Comparison of ENCODE assay signal across 8 mouse cellular contexts in genomic region chr1:126929666-126930065, GRCm38 (mm10).
DNase-seq lines count a peak whose midpoint lies in the region; ATAC-seq and TF ChIP-seq lines count a peak whose summit lies in the region.

No protein-coding gene starts in this region.

- H3K4me3 ChIP-seq in midbrain, embryonic 10.5 days = no peak overlapping the region
- no peak overlapping the region for H3K4me3 ChIP-seq in midbrain, embryonic 16.5 days (ENCODE audit: low read depth, low read length)
- no peak overlapping the region for H3K4me3 ChIP-seq in lung, embryonic 14.5 days (ENCODE audit: low read depth, low read length)
- H3K4me3 ChIP-seq in intestine, embryonic 15.5 days (replicated peaks) = no peak overlapping the region

- H3K27me3 ChIP-seq in midbrain, embryonic 10.5 days (ENCODE audit: low read depth, poor library complexity, severe bottlenecking) = peaks cover 6% of the 10 kb centered on the region
- H3K27me3 ChIP-seq in midbrain, embryonic 16.5 days (ENCODE audit: control insufficient read depth, insufficient read depth, low read depth, low read length) = no peaks in the 10 kb centered on the region; the same call in 1 of the 2 replicates
- H3K27me3 ChIP-seq in lung, embryonic 14.5 days (ENCODE audit: insufficient read depth, low read length) = no peaks in the 10 kb centered on the region
- H3K27me3 ChIP-seq in intestine, embryonic 15.5 days (replicated peaks) = no peaks in the 10 kb centered on the region

- WGBS in midbrain, embryonic 10.5 days = 68% methylated on average over 4 of the region's 4 CpGs
- 59% methylated on average over 4 of the region's 4 CpGs for WGBS in midbrain, embryonic 16.5 days
- WGBS in lung, embryonic 14.5 days = 70% methylated on average over 4 of the region's 4 CpGs
- 75% methylated on average over 4 of the region's 4 CpGs for WGBS in intestine, embryonic 15.5 days

- TF ChIP-seq CTCF in lung, embryonic 14.5 days (IDR thresholded peaks at IDR 0.05; ENCODE audit: low read depth) = peak; percentile 67

- no peak for ATAC-seq in midbrain, embryonic 16.5 days
- ATAC-seq in lung, embryonic 14.5 days (ENCODE audit: insufficient read depth) = no peak
- no peak for ATAC-seq in intestine, embryonic 15.5 days
- no peak for ATAC-seq in granulocyte monocyte progenitor cell, adult 5-6 weeks (replicated peaks; ENCODE audit: poor library complexity, severe bottlenecking)

- H3K9me3 ChIP-seq in midbrain, embryonic 10.5 days (replicated peaks) = no peaks in the 10 kb centered on the region
- H3K9me3 ChIP-seq in midbrain, embryonic 16.5 days (replicated peaks; ENCODE audit: control insufficient read depth, low read length, poor library complexity, severe bottlenecking) = no peaks in the 10 kb centered on the region
- no peaks in the 10 kb centered on the region for H3K9me3 ChIP-seq in lung, embryonic 14.5 days (ENCODE audit: low read depth, low read length)
- H3K9me3 ChIP-seq in intestine, embryonic 15.5 days = no peaks in the 10 kb centered on the region

- no peak overlapping the region for H3K9ac ChIP-seq in midbrain, embryonic 16.5 days (ENCODE audit: low read depth, low read length)
- no peak overlapping the region for H3K9ac ChIP-seq in lung, embryonic 14.5 days
- no peak overlapping the region for H3K9ac ChIP-seq in intestine, embryonic 15.5 days

- 0 out of 2 replicates have a peak overlapping the region, but pooled peaks have one; percentile 5 for H3K27ac ChIP-seq in midbrain, embryonic 10.5 days (replicated peaks)
- H3K27ac ChIP-seq in midbrain, embryonic 16.5 days (ENCODE audit: low read length) = no peak overlapping the region
- H3K27ac ChIP-seq in lung, embryonic 14.5 days (ENCODE audit: low read depth) = no peak overlapping the region
- H3K27ac ChIP-seq in intestine, embryonic 15.5 days = no peak overlapping the region

- H3K4me2 ChIP-seq in midbrain, embryonic 16.5 days (ENCODE audit: low read length) = no peak overlapping the region
- no peak overlapping the region for H3K4me2 ChIP-seq in lung, embryonic 14.5 days
- H3K4me2 ChIP-seq in intestine, embryonic 15.5 days (replicated peaks) = no peak overlapping the region

- H3K36me3 ChIP-seq in midbrain, embryonic 10.5 days = no peaks in the 10 kb centered on the region
- no peaks in the 10 kb centered on the region for H3K36me3 ChIP-seq in midbrain, embryonic 16.5 days (ENCODE audit: control insufficient read depth, insufficient read depth, low read length)
- no peaks in the 10 kb centered on the region for H3K36me3 ChIP-seq in lung, embryonic 14.5 days (ENCODE audit: insufficient read depth)
- no peaks in the 10 kb centered on the region for H3K36me3 ChIP-seq in intestine, embryonic 15.5 days

- DNase-seq in gastrocnemius, adult 18-20 months (ENCODE audit: low spot score) = peak; percentile 14
- DNase-seq in gastrocnemius, adult 8-10 months (ENCODE audit: low spot score in 2 of 2) = no peak
- DNase-seq in midbrain, embryonic 10.5 days (ENCODE audit: low spot score) = no peak
- DNase-seq in ZHBTc4 (ENCODE audit: low read depth, low spot score) = peak; percentile 21
- peak; percentile 73 for DNase-seq in lung, embryonic 14.5 days

- H3K4me1 ChIP-seq in midbrain, embryonic 10.5 days = peaks cover 29% of the 10 kb centered on the region
- peaks cover 11% of the 10 kb centered on the region; the same call in 1 of the 2 replicates for H3K4me1 ChIP-seq in midbrain, embryonic 16.5 days (ENCODE audit: control insufficient read depth, insufficient read depth, low read length)
- H3K4me1 ChIP-seq in lung, embryonic 14.5 days (ENCODE audit: insufficient read depth) = peaks cover 6% of the 10 kb centered on the region
- H3K4me1 ChIP-seq in intestine, embryonic 15.5 days (replicated peaks) = no peaks in the 10 kb centered on the region

Comparison
In these comparisons a context has a peak if more than half of its experiments do, and no peak if none do; other contexts are left out.
1. DNase-seq: peak in gastrocnemius, adult 18-20 months (single experiment), ZHBTc4 (single experiment) and lung, embryonic 14.5 days (single experiment); none in gastrocnemius, adult 8-10 months (0 of 2) and midbrain, embryonic 10.5 days (single experiment).